Mouse (Mus musculus) cortical plate, adult 2 months (tissue): Measurements from ENCODE around the gene Nckap1. TPM values are rescaled to one million over a fixed set of nuclear protein-coding genes. Genes with fewer than 3 reads are reported as not detected.

Source experiments
- H3K27ac ChIP-seq: fragments of 200-500 bp; 2 replicates; pipeline ENCODE4 v1.5.1; 2012; ENCODE audit warnings: low read length, control low read depth, inconsistent platforms; ENCODE audit not compliant: insufficient read depth
- H3K4me1 ChIP-seq: fragments of 200-500 bp; 2 replicates; pipeline ENCODE4 v1.6.1; 2011; ENCODE audit warnings: low read length; ENCODE audit not compliant: control insufficient read depth, insufficient read depth
- H3K4me3 ChIP-seq: fragments of 200-500 bp; 2 replicates; pipeline ENCODE4 v1.5.1; 2011; ENCODE audit warnings: mild to moderate bottlenecking, low read length, control low read depth; ENCODE audit not compliant: insufficient read depth
- CTCF ChIP-seq: fragments of 200-500 bp; IDR thresholded peaks from 2 replicates; pipeline ENCODE4 v1.5.1; 2011; ENCODE audit warnings: mild to moderate bottlenecking, control low read depth, low read length; ENCODE audit not compliant: insufficient read depth; ENCODE audit errors: extremely low read depth
- POLR2A ChIP-seq: fragments of 200-500 bp; IDR thresholded peaks from 2 replicates; pipeline ENCODE4 v1.6.1; 2011; ENCODE audit warnings: mild to moderate bottlenecking, low read length, control low read depth; ENCODE audit not compliant: insufficient read depth; ENCODE audit errors: extremely low read depth
- polyA plus RNA-seq: library from polyadenylated mRNA; depleted of rRNA; stranded (reverse); fragments of >200 nt; gene quantifications from 2 replicates; pipeline ENCODE4 v1.2.3, GENCODE M21; 2012; rRNA removed

Nckap1 gene
- 237 and 249 TPM in 2 replicates for polyA plus RNA-seq

- Histone ChIP-seq H3K4me3 (peak within 1 kb of the TSS; percentile 92), H3K4me1 (peaks cover 5% of the 10 kb centered on the region; the same call in 1 of the 2 replicates), H3K27ac (peak within 1 kb of the TSS; percentile 88)
- TF ChIP-seq POLR2A (0 out of 2 replicates have a peak, but pooled peaks have one; percentile 36), CTCF (no peak)
Measured at GRCm38 (mm10) chr2:80581043-80581711, at the start of gene Nckap1. Gene Nckap1 (minus strand): TSS chr2:80581380.

- Histone ChIP-seq H3K4me3 (no peak overlapping the region), H3K27ac (no peak overlapping the region)
- TF ChIP-seq POLR2A (no peak), CTCF (no peak)
Measured at GRCm38 (mm10) chr2:80624523-80624922, 43.3 kb upstream of the Nckap1 start.

DNA sequence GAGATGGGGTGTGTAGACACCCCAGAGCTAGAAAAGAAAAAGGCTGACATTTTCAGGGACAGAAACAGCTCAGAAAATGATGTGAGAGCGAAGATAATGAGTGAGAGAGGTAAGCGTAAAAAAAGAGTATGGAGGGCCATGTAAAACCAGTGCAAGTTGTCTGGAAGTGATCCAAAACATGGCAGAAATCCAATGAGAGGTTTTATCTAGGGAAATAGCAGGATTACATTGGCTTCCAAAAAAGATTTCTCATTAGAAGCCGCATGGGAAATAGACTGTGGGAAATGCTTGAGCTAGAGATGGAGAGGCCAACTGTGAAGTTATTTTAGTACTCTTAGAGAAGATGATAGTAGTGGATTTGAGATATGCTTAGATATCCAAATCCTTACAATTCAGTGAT is 40.7 kb upstream of the Nckap1 start:
- Histone ChIP-seq H3K4me1 (peaks cover 5% of the 10 kb centered on the region; the same call in 1 of the 2 replicates), H3K27ac (no peak overlapping the region), H3K4me3 (no peak overlapping the region)
- TF ChIP-seq CTCF = no peak
- no peak for TF ChIP-seq POLR2A

More at GRCm38 (mm10) chr2:80624523-80624922, 43.3 kb upstream of the Nckap1 start:
- H3K4me1 ChIP-seq = peaks cover 3% of the 10 kb centered on the region; the same call in 1 of the 2 replicates

DNA sequence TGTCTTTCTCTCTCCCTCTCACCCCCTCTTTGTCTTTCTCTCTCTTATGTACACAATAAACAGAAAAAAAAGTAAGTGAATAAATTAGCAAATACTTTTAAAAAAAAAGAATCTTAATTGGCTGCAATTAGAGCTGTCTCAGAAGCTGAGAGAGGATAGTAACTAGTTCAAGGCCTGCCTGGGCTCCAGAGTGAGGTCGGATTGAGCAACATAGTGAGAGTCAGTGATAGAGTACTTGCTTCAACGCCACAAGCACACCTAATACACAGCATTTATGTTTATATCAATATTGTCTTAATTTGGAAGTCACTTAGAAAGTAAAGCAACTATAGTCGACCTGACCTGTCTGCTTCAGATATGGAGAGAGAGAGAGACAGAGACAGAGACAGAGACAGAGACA is 37.8 kb upstream of the Nckap1 start:
- H3K27ac ChIP-seq = no peak overlapping the region
- peaks cover 5% of the 10 kb centered on the region; the same call in 1 of the 2 replicates for H3K4me1 ChIP-seq
- TF ChIP-seq CTCF (no peak), POLR2A (no peak)
- H3K4me3 ChIP-seq = no peak overlapping the region

- H3K4me3 ChIP-seq = peak within 1 kb of the TSS; percentile 91
- H3K27ac ChIP-seq = peak within 1 kb of the TSS; percentile 72
- TF ChIP-seq POLR2A = peak; percentile 97
- no peak for TF ChIP-seq CTCF
- H3K4me1 ChIP-seq = peaks cover 3% of the 10 kb centered on the region; the same call in 1 of the 2 replicates
Measured at GRCm38 (mm10) chr2:80616854-80617737, 35.9 kb upstream of the Nckap1 start, which contains the start of the genes Dusp19 and Nup35. Gene Dusp19 (plus strand): TSS chr2:80617045. Gene Nup35 (plus strand): TSS chr2:80617236.

GRCm38 (mm10) chr2:80612796-80613195 is 31.6 kb upstream of the Nckap1 start:
- Histone ChIP-seq H3K4me3 (no peak overlapping the region), H3K4me1 (no peaks in the 10 kb centered on the region), H3K27ac (no peak overlapping the region)
- TF ChIP-seq POLR2A (no peak), CTCF (no peak)

GRCm38 (mm10) chr2:80612286-80612685 is 31.1 kb upstream of the Nckap1 start:
- Histone ChIP-seq H3K4me1 (no peaks in the 10 kb centered on the region), H3K4me3 (no peak overlapping the region), H3K27ac (peak overlapping the region; percentile 89)
- TF ChIP-seq CTCF = no peak
- TF ChIP-seq POLR2A = no peak

GRCm38 (mm10) chr2:80603771-80604426 is 22.7 kb upstream of the Nckap1 start:
- no peak for TF ChIP-seq CTCF
- TF ChIP-seq POLR2A = no peak
- H3K4me3 ChIP-seq = no peak overlapping the region
- H3K27ac ChIP-seq = no peak overlapping the region
- peaks cover 5% of the 10 kb centered on the region for H3K4me1 ChIP-seq

- Histone ChIP-seq H3K27ac (no peak overlapping the region), H3K4me1 (peaks cover 5% of the 10 kb centered on the region), H3K4me3 (no peak overlapping the region)
- TF ChIP-seq CTCF = no peak
- TF ChIP-seq POLR2A = no peak
Measured at GRCm38 (mm10) chr2:80602756-80603155, 21.6 kb upstream of the Nckap1 start.
